Mouse (Mus musculus) embryonic facial prominence, embryonic 11.5 days (tissue): ENCODE results near the gene Tulp4. TPM values are rescaled to one million over a fixed set of nuclear protein-coding genes. Genes with fewer than 3 reads are reported as not detected.

ENCODE experiments used
- ATAC-seq: fragments of 200-750 bp; cut with Nextera tagmentation; replicated peaks from 2 replicates; pipeline ENCODE4 v1.8.0; 2017; ENCODE audit warnings: low read depth; ENCODE audit not compliant: insufficient number of reproducible peaks, low FRiP score, low TSS enrichment
- DNase-seq: peaks from one replicate; pipeline ENCODE4 v3.0.0-alpha.2; 2015; ENCODE audit warnings: low spot score
- H3K27ac ChIP-seq: fragments of 300-500 bp; sonication (generic); replicated peaks from 2 replicates; pipeline ENCODE4 v1.5.1; 2014; ENCODE audit warnings: mild to moderate bottlenecking, low read depth, low read length, control low read depth
- H3K27me3 ChIP-seq: fragments of 300-500 bp; sonication (generic); 2 replicates; pipeline ENCODE4 v1.6.1; 2014; ENCODE audit warnings: mild to moderate bottlenecking, low read length, moderate library complexity, mixed read lengths; ENCODE audit not compliant: control insufficient read depth, insufficient read depth
- H3K36me3 ChIP-seq: fragments of 300-500 bp; sonication (generic); replicated peaks from 2 replicates; pipeline ENCODE4 v1.6.1; 2014; ENCODE audit warnings: low read depth, mild to moderate bottlenecking, low read length, moderate library complexity, mixed read lengths; ENCODE audit not compliant: control insufficient read depth, insufficient read depth
- H3K4me1 ChIP-seq: fragments of 300-500 bp; sonication (generic); 2 replicates; pipeline ENCODE4 v1.6.1; 2014; ENCODE audit warnings: low read length, mixed read lengths; ENCODE audit not compliant: control insufficient read depth, insufficient read depth
- H3K4me2 ChIP-seq: fragments of 300-500 bp; sonication (generic); 2 replicates; pipeline ENCODE4 v1.6.1; 2014; ENCODE audit warnings: low read depth, mild to moderate bottlenecking, control low read depth, low read length, moderate library complexity
- H3K4me3 ChIP-seq: fragments of 300-500 bp; sonication (generic); 2 replicates; pipeline ENCODE4 v1.5.1; 2014; ENCODE audit warnings: low read depth, low read length, control low read depth
- H3K9ac ChIP-seq: fragments of 300-500 bp; sonication (generic); replicated peaks from 2 replicates; pipeline ENCODE4 v1.6.1; 2014; ENCODE audit warnings: mild to moderate bottlenecking, control low read depth, low read length
- H3K9me3 ChIP-seq: fragments of 300-500 bp; sonication (generic); replicated peaks from 2 replicates; pipeline ENCODE4 v1.6.1; 2016; ENCODE audit warnings: mild to moderate bottlenecking, low read length, inconsistent platforms, mixed read lengths; ENCODE audit not compliant: control insufficient read depth
- WGBS: fragments of 180-500 bp; shearing (Covaris S2); extraction: QIAGEN DNeasy Blood & Tissue Kit; methylation state at CpG from one replicate; pipeline ENCODE4 v1.1.7; 2014; 5-methylcytosine and 5-hydroxymethylcytosine counted together
- polyA plus RNA-seq: library from polyadenylated mRNA; unstranded; fragments of >200 nt; fragmentation: Nextera tagmentation; extraction: Ambion mirVana; gene quantifications from 2 replicates; pipeline ENCODE4 v1.2.1, GENCODE M21; 2014

Gene Tulp4
- polyA plus RNA-seq, 1 experiment from 2014 or later = 86.2 TPM

DNA sequence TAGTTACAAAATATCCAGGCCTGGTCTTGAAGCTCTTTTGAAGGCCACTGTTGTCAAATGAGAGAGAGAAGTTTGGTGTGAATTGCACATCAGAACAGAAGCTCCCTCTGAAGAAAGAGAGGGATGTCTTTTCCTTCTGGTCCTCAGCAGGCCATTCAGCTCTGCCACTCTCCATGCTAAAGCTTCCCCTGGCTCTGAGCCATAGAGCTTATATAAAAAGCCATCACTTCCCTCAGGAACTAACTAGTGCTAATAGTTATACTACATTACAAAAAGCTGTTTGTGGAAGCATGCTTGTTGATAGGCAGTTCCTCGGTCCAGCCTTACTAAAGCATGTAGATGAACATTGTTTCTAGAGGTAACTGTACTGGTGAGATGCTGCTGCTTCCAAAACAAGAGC lies 89.2 kb downstream of the Tulp4 start:
- no peaks in the 10 kb centered on the region for H3K4me1 ChIP-seq
- H3K4me3 ChIP-seq = no peak overlapping the region
- DNase-seq (no peak), ATAC-seq (no peak)
- no peaks in the 10 kb centered on the region for H3K9me3 ChIP-seq
- no peak overlapping the region for H3K9ac ChIP-seq
- H3K27ac ChIP-seq = no peak overlapping the region
- H3K27me3 ChIP-seq = no peaks in the 10 kb centered on the region
- no peaks in the 10 kb centered on the region for H3K36me3 ChIP-seq
- 88% methylated on average over 1 of the region's 1 CpGs for WGBS
- H3K4me2 ChIP-seq = no peak overlapping the region

DNA sequence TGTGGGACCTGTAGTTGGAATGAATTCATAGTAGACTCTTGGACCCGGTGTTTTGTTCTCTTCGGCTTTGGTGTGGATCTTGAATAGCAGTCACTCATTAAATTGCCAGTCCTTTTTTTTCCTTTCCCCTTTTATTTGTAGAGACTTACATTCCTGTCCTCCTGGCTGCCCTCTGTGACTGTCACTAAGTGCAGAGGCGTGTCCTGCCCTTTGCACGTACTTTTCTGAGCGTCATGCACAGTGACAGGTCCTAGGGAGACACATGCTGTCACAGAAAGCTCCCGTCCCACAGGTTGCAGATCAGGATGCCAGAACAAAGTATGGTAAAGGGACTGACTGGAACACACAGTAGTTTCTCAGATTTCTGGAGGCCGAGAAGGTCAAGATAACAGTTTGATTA lies 91.3 kb downstream of the Tulp4 start:
- H3K4me1 ChIP-seq = no peaks in the 10 kb centered on the region
- H3K9ac ChIP-seq = no peak overlapping the region
- no peak overlapping the region for H3K4me2 ChIP-seq
- no peak overlapping the region for H3K4me3 ChIP-seq
- WGBS = 77% methylated on average over 7 of the region's 7 CpGs
- DNase-seq (no peak), ATAC-seq (no peak)
- no peaks in the 10 kb centered on the region for H3K9me3 ChIP-seq
- no peak overlapping the region for H3K27ac ChIP-seq
- H3K36me3 ChIP-seq = no peaks in the 10 kb centered on the region; the same call in 1 of the 2 replicates
- H3K27me3 ChIP-seq = no peaks in the 10 kb centered on the region

DNA sequence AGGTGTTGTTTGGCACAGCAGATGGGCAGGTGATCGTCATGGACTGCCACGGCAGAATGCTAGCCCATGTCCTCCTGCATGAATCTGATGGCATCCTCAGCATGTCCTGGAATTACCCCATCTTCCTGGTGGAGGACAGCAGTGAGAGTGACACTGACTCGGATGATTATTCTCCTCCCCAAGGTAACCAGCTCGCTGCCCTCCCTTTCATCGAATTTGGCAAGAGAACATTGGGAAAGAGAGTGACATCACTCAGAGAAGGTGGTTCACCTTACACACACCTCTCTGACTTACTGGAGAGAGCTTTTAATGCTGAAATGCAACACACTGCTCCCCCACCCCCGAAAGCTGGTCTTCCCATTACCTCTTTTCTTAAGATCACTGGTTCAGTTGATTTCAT lies 92.4 kb downstream of the Tulp4 start:
- WGBS = 90% methylated on average over 6 of the region's 6 CpGs
- H3K9ac ChIP-seq = no peak overlapping the region
- no peaks in the 10 kb centered on the region for H3K4me1 ChIP-seq
- H3K36me3 ChIP-seq = no peaks in the 10 kb centered on the region; the same call in 1 of the 2 replicates
- H3K4me3 ChIP-seq = no peak overlapping the region
- H3K27me3 ChIP-seq = no peaks in the 10 kb centered on the region
- H3K4me2 ChIP-seq = no peak overlapping the region
- no peak for ATAC-seq
- no peak overlapping the region for H3K27ac ChIP-seq
- no peak for DNase-seq
- no peaks in the 10 kb centered on the region for H3K9me3 ChIP-seq

DNA sequence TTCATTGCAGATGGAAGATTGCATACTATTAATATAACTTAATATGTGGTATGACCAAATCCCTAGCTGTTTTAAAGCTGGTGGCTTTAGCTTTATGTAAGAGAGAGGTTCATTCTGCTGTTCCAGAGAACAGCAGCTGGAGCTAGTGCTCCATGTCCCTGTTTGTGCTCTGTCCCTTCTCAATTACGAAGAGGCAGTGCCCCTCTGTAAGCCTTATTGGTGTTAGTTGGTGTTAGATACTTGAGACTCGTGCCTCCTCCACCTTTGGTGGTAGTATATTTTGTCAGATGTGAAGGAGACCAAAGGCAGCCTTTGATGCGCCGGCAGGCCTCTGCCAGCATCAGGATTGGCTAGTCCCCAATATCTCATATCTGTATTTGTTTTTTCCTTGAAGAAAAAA lies 92.9 kb downstream of the Tulp4 start:
- Histone ChIP-seq H3K27ac (no peak overlapping the region), H3K4me3 (no peak overlapping the region), H3K36me3 (no peaks in the 10 kb centered on the region; the same call in 1 of the 2 replicates), H3K4me2 (no peak overlapping the region), H3K4me1 (no peaks in the 10 kb centered on the region), H3K9ac (no peak overlapping the region), H3K27me3 (no peaks in the 10 kb centered on the region), H3K9me3 (no peaks in the 10 kb centered on the region)
- DNase-seq (no peak), ATAC-seq (no peak)
- 63% methylated on average over 4 of the region's 4 CpGs for WGBS

DNA sequence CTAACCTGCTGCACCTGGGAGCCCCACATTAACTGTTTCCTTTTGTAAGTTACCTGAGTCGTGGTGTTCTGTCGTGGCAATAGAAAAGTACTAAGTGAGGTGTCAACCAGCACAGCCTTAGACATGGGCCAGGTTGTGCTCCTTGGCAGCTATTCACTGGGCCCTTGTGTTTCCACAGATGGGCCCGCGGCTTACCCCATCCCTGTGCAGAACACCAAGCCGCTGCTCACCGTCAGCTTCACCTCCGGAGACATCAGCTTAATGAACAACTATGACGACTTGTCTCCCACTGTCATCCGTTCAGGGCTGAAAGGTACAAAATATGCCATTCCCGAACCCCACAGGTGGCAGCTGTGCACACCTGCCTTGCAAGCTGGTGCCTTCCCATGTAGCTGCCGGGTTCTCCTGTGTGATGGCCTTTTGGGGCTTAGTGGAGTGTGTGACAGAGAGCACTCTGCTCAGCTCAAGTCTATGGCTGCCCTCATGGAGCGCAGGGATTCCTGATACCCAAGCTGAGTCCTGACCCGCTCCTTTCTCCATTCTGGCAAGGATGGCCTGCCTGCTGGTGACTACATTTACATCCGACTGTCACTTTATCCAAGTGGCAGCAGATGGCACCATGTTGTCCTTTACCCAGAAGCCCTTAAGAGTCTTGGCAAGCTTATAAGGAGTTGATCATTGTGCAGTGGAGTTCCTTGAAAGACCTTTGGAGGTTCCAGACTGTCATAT lies 95.4 kb downstream of the Tulp4 start:
- no peak overlapping the region for H3K9ac ChIP-seq
- ATAC-seq (no peak), DNase-seq (no peak)
- no peaks in the 10 kb centered on the region for H3K27me3 ChIP-seq
- no peak overlapping the region for H3K4me3 ChIP-seq
- H3K4me1 ChIP-seq = no peaks in the 10 kb centered on the region
- WGBS = 92% methylated on average over 14 of the region's 14 CpGs
- H3K9me3 ChIP-seq = no peaks in the 10 kb centered on the region
- H3K27ac ChIP-seq = no peak overlapping the region
- H3K36me3 ChIP-seq = no peaks in the 10 kb centered on the region; the same call in 1 of the 2 replicates
- no peak overlapping the region for H3K4me2 ChIP-seq

DNA sequence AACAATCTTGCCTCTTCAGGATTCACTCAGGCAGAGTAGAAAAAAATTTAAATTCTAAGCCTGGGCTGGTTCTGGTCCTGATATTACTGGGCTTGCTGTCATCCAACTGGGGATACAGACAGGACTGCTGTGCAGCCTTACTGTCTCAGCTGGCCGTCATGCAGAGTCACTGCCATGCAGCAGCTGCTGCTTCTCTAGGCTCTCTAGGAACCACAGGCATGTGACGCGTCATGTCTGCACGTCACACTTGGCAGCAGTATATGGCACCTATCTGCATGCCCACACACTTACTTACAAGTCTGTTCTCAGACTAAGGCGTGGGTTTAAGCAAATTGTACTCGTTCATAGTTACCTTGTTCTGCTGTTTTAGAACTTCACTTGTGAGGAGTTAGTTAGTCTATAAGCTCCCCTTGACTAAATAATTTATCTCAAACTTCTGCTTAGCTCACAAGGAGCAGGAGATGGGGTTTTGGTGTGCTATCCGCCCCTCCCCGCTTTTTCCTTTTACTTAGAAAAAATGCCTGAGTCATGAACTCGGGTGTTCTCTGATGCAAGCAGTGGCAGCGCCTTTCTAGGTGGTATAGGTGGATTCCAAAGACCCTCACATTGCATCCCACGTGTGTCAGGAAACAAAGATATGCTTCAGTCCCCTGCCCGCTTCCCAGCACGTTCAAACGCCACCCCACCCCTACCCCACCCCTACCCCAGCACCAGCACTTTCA lies 96.3 kb downstream of the Tulp4 start:
- no peaks in the 10 kb centered on the region for H3K4me1 ChIP-seq
- no peaks in the 10 kb centered on the region for H3K9me3 ChIP-seq
- no peak overlapping the region for H3K27ac ChIP-seq
- DNase-seq = no peak
- 78% methylated on average over 14 of the region's 14 CpGs for WGBS
- ATAC-seq = no peak
- no peak overlapping the region for H3K9ac ChIP-seq
- H3K27me3 ChIP-seq = no peaks in the 10 kb centered on the region
- H3K36me3 ChIP-seq = no peaks in the 10 kb centered on the region; the same call in 1 of the 2 replicates
- no peak overlapping the region for H3K4me2 ChIP-seq
- no peak overlapping the region for H3K4me3 ChIP-seq

DNA sequence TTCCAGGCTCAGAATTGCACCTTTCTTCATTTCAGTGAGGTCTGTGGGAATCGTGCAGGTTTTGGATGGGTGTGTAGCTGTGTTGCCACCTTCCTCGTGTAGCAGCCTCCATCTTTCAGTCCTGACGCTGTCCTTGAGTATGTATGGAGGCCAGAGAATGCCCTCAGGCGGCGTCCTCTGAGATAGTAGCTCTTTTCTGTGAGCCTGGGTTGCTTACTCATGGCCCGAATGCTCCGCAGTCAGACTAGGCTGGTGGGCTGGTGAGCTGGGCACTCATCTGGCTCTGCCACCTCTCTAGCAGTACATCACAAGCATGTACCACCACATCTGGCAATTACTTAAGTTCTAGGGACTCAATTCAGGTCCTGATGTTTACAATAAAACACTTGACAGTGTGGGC lies 96.9 kb downstream of the Tulp4 start:
- no peaks in the 10 kb centered on the region for H3K4me1 ChIP-seq
- no peak for ATAC-seq
- H3K27me3 ChIP-seq = no peaks in the 10 kb centered on the region
- H3K36me3 ChIP-seq = no peaks in the 10 kb centered on the region; the same call in 1 of the 2 replicates
- no peak overlapping the region for H3K27ac ChIP-seq
- WGBS = 60% methylated on average over 7 of the region's 7 CpGs
- no peak for DNase-seq
- H3K4me3 ChIP-seq = no peak overlapping the region
- H3K4me2 ChIP-seq = no peak overlapping the region
- H3K9ac ChIP-seq = no peak overlapping the region
- no peaks in the 10 kb centered on the region for H3K9me3 ChIP-seq

DNA sequence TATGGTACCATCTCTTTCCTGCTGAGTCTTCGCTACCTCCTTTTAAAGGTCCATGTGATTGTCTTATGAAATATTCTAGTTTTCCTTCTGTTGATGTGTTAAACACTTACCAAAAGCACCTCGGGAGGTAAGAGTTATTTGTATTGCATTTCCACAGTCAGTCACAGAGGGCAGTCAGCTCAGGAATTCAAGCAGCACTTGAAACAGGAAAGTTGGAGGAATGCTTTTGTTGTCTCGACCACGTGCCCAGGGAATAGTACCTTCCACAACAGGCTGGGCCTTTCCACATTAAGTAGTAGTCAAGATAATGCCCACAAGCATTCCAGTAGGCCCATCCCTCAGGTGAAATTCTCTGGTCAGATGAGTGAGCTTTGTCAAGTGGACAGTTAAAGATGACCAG lies 97.6 kb downstream of the Tulp4 start:
- WGBS = 52% methylated on average over 4 of the region's 4 CpGs
- Histone ChIP-seq H3K9me3 (no peaks in the 10 kb centered on the region), H3K27me3 (no peaks in the 10 kb centered on the region), H3K36me3 (no peaks in the 10 kb centered on the region; the same call in 1 of the 2 replicates), H3K9ac (no peak overlapping the region), H3K4me3 (no peak overlapping the region), H3K4me2 (no peak overlapping the region), H3K4me1 (no peaks in the 10 kb centered on the region), H3K27ac (no peak overlapping the region)
- no peak for ATAC-seq
- DNase-seq = peak; percentile 4
